Mouse (Mus musculus) retina, adult 2 months (tissue): ENCODE measurements around the gene Med23.

Source experiments
- DNase-seq: peaks from one replicate; pipeline ENCODE4 v3.0.0-alpha.2; 2012; ENCODE audit warnings: low read depth, low spot score

Gene Med23

DNA sequence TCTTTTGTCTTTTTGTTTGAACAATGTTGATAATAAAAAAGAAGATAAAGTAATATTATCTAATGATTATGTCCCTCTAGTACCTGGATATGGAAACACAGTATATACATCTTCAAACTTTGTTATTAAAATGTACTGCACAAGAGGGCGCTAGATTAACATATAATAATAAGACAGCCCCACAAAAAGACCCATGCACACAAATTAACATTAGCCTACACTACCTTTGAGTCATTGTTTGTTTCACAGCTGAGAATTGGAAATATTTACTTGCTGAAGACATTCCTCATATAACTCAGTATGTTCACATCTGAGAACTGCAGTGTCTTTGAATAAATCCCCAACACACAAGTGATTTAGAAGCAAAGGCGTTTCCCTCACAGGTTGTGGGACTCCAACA is 91.3 kb downstream of the Med23 start:
- no peak for DNase-seq

GRCm38 (mm10) chr10:24961889-24962288 is 92.1 kb downstream of the Med23 start:
- no peak for DNase-seq
